Mouse (Mus musculus): ENCODE measurements around the gene Sstr5. TPM values are rescaled to one million over a fixed set of nuclear protein-coding genes. Genes with fewer than 3 reads are reported as not detected.
A peak's percentile ranks its signal among the peaks of the same experiment; 100 is the strongest.

Gene Sstr5
- polyA plus RNA-seq (2014; fragmentation: Nextera tagmentation; extraction: Ambion mirVana): 0.15 TPM in 1 of 2 replicates, not detected in the other

- Histone ChIP-seq H3K27me3 (ENCODE audit: insufficient read depth, low read length) (peaks cover 24% of the 10 kb centered on the region), H3K4me1 (ENCODE audit: insufficient read depth) (no peaks in the 10 kb centered on the region), H3K4me2 (peak within 1 kb of the TSS; percentile 52), H3K4me3 (ENCODE audit: low read depth, low read length) (peak within 1 kb of the TSS; percentile 22; the same call in 1 of the 2 replicates), H3K9ac (0 out of 2 replicates have a peak within 1 kb of the TSS, but pooled peaks have one; percentile 9), H3K27ac (ENCODE audit: low read depth) (no peak within 1 kb of the TSS), H3K9me3 (ENCODE audit: low read depth, low read length) (no peaks in the 10 kb centered on the region), H3K36me3 (ENCODE audit: insufficient read depth) (no peaks in the 10 kb centered on the region)
- no peak for ATAC-seq (ENCODE audit: insufficient read depth)
- no peak for TF ChIP-seq CTCF (IDR thresholded peaks at IDR 0.05; ENCODE audit: low read depth)
- peak; percentile 55 for DNase-seq
- 1% methylated on average over 26 of the region's 28 CpGs for WGBS
Measured at GRCm38 (mm10) chr17:25497013-25497412, at the start of gene Sstr5. Gene Sstr5 (minus strand): TSS chr17:25497288.

DNA sequence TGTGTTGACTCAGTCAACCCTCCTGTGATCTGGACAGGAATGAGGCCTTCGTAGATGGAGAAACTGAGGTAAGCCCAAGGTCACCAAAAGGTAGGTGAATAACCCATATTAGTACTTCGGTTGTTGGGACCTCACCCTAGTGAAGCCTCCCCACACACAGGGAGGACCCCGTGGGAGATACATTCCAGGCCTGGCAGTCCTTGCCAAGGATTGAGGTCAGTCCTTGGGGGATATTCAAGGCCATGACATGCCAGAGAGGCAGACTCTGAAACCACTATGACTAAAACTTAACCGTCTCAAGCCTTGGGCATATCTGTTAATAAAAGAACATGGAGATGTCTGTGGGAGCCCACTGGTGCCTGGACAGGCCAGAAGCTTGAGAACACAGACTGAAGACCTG lies 44.7 kb upstream of the Sstr5 start:
- H3K4me3 ChIP-seq (ENCODE audit: low read depth, low read length): no peak overlapping the region
- H3K27me3 ChIP-seq (ENCODE audit: insufficient read depth, low read length): no peaks in the 10 kb centered on the region
- no peak for DNase-seq
- no peak overlapping the region for H3K4me2 ChIP-seq
- 78% methylated on average over 4 of the region's 4 CpGs for WGBS
- TF ChIP-seq CTCF (IDR thresholded peaks at IDR 0.05; ENCODE audit: low read depth): no peak
- no peaks in the 10 kb centered on the region for H3K9me3 ChIP-seq (ENCODE audit: low read depth, low read length)
- no peaks in the 10 kb centered on the region for H3K36me3 ChIP-seq (ENCODE audit: insufficient read depth)
- no peak overlapping the region for H3K9ac ChIP-seq
- H3K4me1 ChIP-seq (ENCODE audit: insufficient read depth): no peaks in the 10 kb centered on the region
- no peak overlapping the region for H3K27ac ChIP-seq (ENCODE audit: low read depth)
- no peak for ATAC-seq (ENCODE audit: insufficient read depth)

GRCm38 (mm10) chr17:25540731-25541130 lies 43.6 kb upstream of the Sstr5 start:
- Histone ChIP-seq H3K36me3 (ENCODE audit: insufficient read depth) (no peaks in the 10 kb centered on the region), H3K27me3 (ENCODE audit: insufficient read depth, low read length) (no peaks in the 10 kb centered on the region), H3K9ac (no peak overlapping the region), H3K4me3 (ENCODE audit: low read depth, low read length) (no peak overlapping the region), H3K4me2 (no peak overlapping the region), H3K27ac (ENCODE audit: low read depth) (no peak overlapping the region), H3K9me3 (ENCODE audit: low read depth, low read length) (no peaks in the 10 kb centered on the region), H3K4me1 (ENCODE audit: insufficient read depth) (no peaks in the 10 kb centered on the region)
- WGBS: 63% methylated on average over 5 of the region's 5 CpGs
- no peak for TF ChIP-seq CTCF (IDR thresholded peaks at IDR 0.05; ENCODE audit: low read depth)
- ATAC-seq (ENCODE audit: insufficient read depth) (no peak), DNase-seq (no peak)

DNA sequence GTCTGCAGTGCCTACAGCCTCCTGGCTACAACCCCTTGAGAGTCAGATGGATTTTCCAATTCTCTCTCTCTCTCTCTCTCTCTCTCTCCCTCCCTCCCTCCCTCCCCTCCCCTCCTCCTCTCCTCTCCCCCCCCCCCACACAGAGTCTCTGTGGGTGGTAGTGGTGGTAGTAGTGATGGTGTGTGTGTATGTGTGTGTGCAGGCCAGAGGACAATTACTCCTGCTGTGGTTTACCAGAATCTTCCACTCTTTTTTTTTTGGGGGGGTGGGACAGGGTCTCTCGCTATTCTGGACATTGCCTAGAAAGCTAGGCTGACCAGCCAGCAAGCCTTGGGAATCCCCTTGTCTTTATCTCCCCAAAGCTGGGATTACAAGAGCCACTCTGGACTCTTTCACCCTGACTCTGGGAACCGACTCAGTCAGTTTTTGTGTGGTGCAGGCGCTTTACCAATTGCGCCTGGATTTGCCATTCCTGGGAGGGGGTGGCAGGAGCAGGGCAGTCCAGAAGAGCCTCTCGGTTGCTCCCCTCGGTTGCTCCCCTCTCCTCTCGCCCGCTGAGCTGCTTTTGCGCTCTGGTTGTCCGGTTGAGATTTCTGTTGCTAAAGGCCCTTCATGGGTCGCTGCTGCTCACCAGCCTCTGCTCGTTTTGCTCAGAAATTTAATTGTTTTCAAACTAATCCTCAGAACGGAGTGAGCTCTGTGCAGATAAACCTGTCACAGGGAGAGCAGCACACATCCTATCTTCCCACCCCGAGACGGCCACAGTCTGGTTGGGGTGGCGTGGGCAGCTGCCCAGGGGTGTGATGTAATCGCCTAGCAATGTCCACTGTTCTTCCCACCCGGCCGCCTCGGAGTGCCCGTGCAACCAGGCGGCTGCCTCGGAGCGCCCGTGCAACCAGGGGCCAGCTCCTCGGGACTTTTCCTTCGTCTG lies 42.1 kb upstream of the Sstr5 start:
- DNase-seq (peak; percentile 48), ATAC-seq (ENCODE audit: insufficient read depth) (peak; percentile 58; the same call in 1 of the 2 replicates)
- H3K36me3 ChIP-seq (ENCODE audit: insufficient read depth): no peaks in the 10 kb centered on the region
- no peak for TF ChIP-seq CTCF (IDR thresholded peaks at IDR 0.05; ENCODE audit: low read depth)
- H3K9ac ChIP-seq: peak overlapping the region; percentile 13; the same call in 1 of the 2 replicates
- WGBS: 21% methylated on average over 27 of the region's 27 CpGs
- H3K9me3 ChIP-seq (ENCODE audit: low read depth, low read length): no peaks in the 10 kb centered on the region
- no peak overlapping the region for H3K4me3 ChIP-seq (ENCODE audit: low read depth, low read length)
- H3K4me2 ChIP-seq: peak overlapping the region; percentile 45
- no peaks in the 10 kb centered on the region for H3K27me3 ChIP-seq (ENCODE audit: insufficient read depth, low read length)
- H3K4me1 ChIP-seq (ENCODE audit: insufficient read depth): no peaks in the 10 kb centered on the region
- no peak overlapping the region for H3K27ac ChIP-seq (ENCODE audit: low read depth)

DNA sequence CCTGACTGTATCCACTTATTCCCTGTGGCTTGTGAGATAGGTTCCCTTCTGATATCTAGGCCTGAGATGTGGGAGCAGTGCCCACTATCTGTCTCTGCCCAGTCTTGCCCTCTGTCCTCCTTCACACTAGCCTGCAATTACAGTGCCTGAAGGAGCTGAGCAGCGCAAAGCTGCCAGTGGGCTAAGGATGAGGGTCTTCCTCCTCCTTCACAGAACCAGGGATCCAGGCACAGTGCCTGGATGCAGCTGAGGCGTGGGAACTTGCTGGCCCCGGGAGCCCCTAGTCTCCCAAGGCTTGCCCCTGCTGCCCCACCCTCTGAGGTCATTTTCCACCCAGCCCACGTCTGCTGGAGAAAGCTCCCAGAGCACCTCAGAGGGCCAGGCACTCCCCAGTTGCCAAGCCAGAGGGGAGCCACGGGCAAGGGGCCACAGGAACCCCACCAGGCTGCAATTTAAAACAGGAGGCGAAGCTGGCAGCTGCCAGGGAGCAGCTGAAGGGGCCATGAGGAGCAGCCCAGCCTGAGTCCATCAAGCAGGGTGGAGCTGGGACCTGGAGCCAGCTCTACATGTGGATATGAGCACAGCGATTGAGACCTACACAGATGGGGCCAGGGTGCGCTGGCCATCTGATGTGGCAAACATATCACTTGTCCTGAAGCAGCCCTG lies 33.4 kb upstream of the Sstr5 start:
- no peak for ATAC-seq (ENCODE audit: insufficient read depth)
- H3K4me2 ChIP-seq: no peak overlapping the region
- no peaks in the 10 kb centered on the region for H3K27me3 ChIP-seq (ENCODE audit: insufficient read depth, low read length)
- H3K27ac ChIP-seq (ENCODE audit: low read depth): no peak overlapping the region
- no peaks in the 10 kb centered on the region for H3K9me3 ChIP-seq (ENCODE audit: low read depth, low read length)
- H3K36me3 ChIP-seq (ENCODE audit: insufficient read depth): no peaks in the 10 kb centered on the region
- WGBS: 55% methylated on average over 8 of the region's 8 CpGs
- no peak for DNase-seq
- TF ChIP-seq CTCF (IDR thresholded peaks at IDR 0.05; ENCODE audit: low read depth): no peak
- no peaks in the 10 kb centered on the region for H3K4me1 ChIP-seq (ENCODE audit: insufficient read depth)
- no peak overlapping the region for H3K4me3 ChIP-seq (ENCODE audit: low read depth, low read length)
- no peak overlapping the region for H3K9ac ChIP-seq

DNA sequence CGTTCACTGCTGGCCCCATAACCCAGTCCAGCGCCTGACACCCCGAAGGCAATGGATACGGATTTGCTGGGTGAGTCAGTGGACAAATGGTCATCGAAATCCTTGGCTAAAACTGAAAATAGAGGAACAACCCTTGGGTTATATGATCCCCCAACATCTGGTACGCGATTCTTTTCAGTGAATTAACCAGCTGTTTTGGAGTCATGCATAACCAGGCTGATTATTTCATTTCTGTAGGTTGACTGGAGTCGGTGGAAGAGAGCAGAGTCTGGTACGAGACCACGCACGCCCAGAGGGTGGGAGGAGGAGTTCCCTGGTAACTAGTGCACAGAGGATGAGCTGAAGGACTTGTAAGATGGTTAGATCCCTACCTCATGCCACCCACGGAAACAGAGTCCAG lies 25.0 kb upstream of the Sstr5 start:
- DNase-seq: no peak
- Histone ChIP-seq H3K4me3 (ENCODE audit: low read depth, low read length) (no peak overlapping the region), H3K27me3 (ENCODE audit: insufficient read depth, low read length) (no peaks in the 10 kb centered on the region), H3K4me1 (ENCODE audit: insufficient read depth) (no peaks in the 10 kb centered on the region), H3K27ac (ENCODE audit: low read depth) (no peak overlapping the region), H3K9ac (no peak overlapping the region), H3K9me3 (ENCODE audit: low read depth, low read length) (no peaks in the 10 kb centered on the region), H3K36me3 (ENCODE audit: insufficient read depth) (no peaks in the 10 kb centered on the region), H3K4me2 (no peak overlapping the region)
- TF ChIP-seq CTCF (IDR thresholded peaks at IDR 0.05; ENCODE audit: low read depth): no peak
- 75% methylated on average over 12 of the region's 12 CpGs for WGBS
- ATAC-seq (ENCODE audit: insufficient read depth): no peak

DNA sequence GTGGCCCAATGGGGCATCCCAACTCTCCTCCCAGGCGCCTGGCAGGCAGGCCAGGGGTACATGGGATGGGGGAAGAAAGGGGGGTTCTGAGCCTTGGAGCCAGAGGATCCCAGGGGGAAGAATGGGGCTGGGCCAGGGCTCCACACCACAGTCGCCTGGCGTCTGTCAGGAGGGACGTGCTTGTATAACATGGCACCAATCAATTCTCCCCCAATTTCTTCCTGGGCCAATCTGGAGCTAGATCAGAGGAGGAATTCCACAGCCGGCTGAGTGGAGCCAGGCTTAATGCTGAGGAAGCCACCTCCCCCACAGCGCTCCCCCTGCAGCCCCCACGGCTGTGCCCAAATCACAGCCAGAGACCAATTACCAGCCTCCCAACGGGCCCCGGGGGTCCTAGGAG lies 23.4 kb upstream of the Sstr5 start:
- ATAC-seq (ENCODE audit: insufficient read depth): no peak

More for the DNA sequence above, 23.4 kb upstream of the Sstr5 start:
- Histone ChIP-seq H3K27ac (ENCODE audit: low read depth) (no peak overlapping the region), H3K4me3 (ENCODE audit: low read depth, low read length) (no peak overlapping the region), H3K9ac (no peak overlapping the region), H3K27me3 (ENCODE audit: insufficient read depth, low read length) (no peaks in the 10 kb centered on the region), H3K4me1 (ENCODE audit: insufficient read depth) (no peaks in the 10 kb centered on the region), H3K9me3 (ENCODE audit: low read depth, low read length) (no peaks in the 10 kb centered on the region), H3K4me2 (no peak overlapping the region), H3K36me3 (ENCODE audit: insufficient read depth) (no peaks in the 10 kb centered on the region)
- TF ChIP-seq CTCF (IDR thresholded peaks at IDR 0.05; ENCODE audit: low read depth): no peak
- DNase-seq: no peak
- 26% methylated on average over 9 of the region's 9 CpGs for whole genome bisulfite sequencing

Data from lung, embryonic 14.5 days (tissue).